Comparison of ENCODE assay signal across 9 mouse cellular contexts in genomic region chr4:123216782-123217181, GRCm38 (mm10). TPM values are rescaled to one million over a fixed set of nuclear protein-coding genes. Genes with fewer than 3 reads are reported as not detected.
DNase-seq lines count a peak whose midpoint lies in the region; ATAC-seq and TF ChIP-seq lines count a peak whose summit lies in the region.
"Had no signal": no experiment of that assay in that cellular context is flagged by ENCODE, and none has a peak within 500 bp of the region (broad histone marks: within the 10 kb centered on the region; RNA-seq: fewer than 3 reads in every experiment).

No protein-coding gene starts in this region.

- H3K4me3 ChIP-seq in forebrain, postnatal 0 days (ENCODE audit: low read depth, low read length), result no peak overlapping the region
- no peak overlapping the region for H3K4me3 ChIP-seq in forebrain, embryonic 12.5 days (replicated peaks)
- no peak overlapping the region for H3K4me3 ChIP-seq in lung, embryonic 14.5 days (ENCODE audit: low read depth, low read length)
- no peak overlapping the region for H3K4me3 ChIP-seq in embryonic fibroblast, embryonic 13.5 days (ENCODE audit: insufficient read depth, low read length)
- no peak overlapping the region for H3K4me3 ChIP-seq in neural tube, embryonic 11.5 days (ENCODE audit: low read depth, low read length)
- H3K4me3 ChIP-seq in forebrain, embryonic 15.5 days, result no peak overlapping the region
- H3K4me3 ChIP-seq: myocyte had no signal

- no peak overlapping the region for H3K27ac ChIP-seq in forebrain, postnatal 0 days (ENCODE audit: low read depth, low read length)
- no peak overlapping the region for H3K27ac ChIP-seq in forebrain, embryonic 12.5 days
- H3K27ac ChIP-seq in lung, embryonic 14.5 days (ENCODE audit: low read depth), result no peak overlapping the region
- no peak overlapping the region for H3K27ac ChIP-seq in embryonic fibroblast, embryonic 13.5 days (ENCODE audit: insufficient read depth, low read length)
- H3K27ac ChIP-seq in neural tube, embryonic 11.5 days (ENCODE audit: low read depth, low read length), result no peak overlapping the region
- H3K27ac ChIP-seq in forebrain, embryonic 15.5 days (replicated peaks), result no peak overlapping the region

- no peaks in the 10 kb centered on the region for H3K36me3 ChIP-seq in forebrain, postnatal 0 days (ENCODE audit: insufficient read depth)
- H3K36me3 ChIP-seq in forebrain, embryonic 12.5 days (replicated peaks), result no peaks in the 10 kb centered on the region
- no peaks in the 10 kb centered on the region for H3K36me3 ChIP-seq in lung, embryonic 14.5 days (ENCODE audit: insufficient read depth)
- H3K36me3 ChIP-seq in neural tube, embryonic 11.5 days (ENCODE audit: control insufficient read depth, insufficient read depth, low read length), result no peaks in the 10 kb centered on the region
- H3K36me3 ChIP-seq in forebrain, embryonic 15.5 days, result no peaks in the 10 kb centered on the region

- H3K9ac ChIP-seq in forebrain, postnatal 0 days, result no peak overlapping the region
- H3K9ac ChIP-seq in forebrain, embryonic 12.5 days, result no peak overlapping the region
- H3K9ac ChIP-seq in lung, embryonic 14.5 days, result no peak overlapping the region
- H3K9ac ChIP-seq in neural tube, embryonic 11.5 days (ENCODE audit: low read length), result no peak overlapping the region
- H3K9ac ChIP-seq in forebrain, embryonic 15.5 days (replicated peaks), result no peak overlapping the region

- no peaks in the 10 kb centered on the region for H3K27me3 ChIP-seq in forebrain, postnatal 0 days (ENCODE audit: insufficient read depth, low read length)
- peaks cover 6% of the 10 kb centered on the region; the same call in 1 of the 2 replicates for H3K27me3 ChIP-seq in forebrain, embryonic 12.5 days
- H3K27me3 ChIP-seq in lung, embryonic 14.5 days (ENCODE audit: insufficient read depth, low read length), result no peaks in the 10 kb centered on the region
- no peaks in the 10 kb centered on the region for H3K27me3 ChIP-seq in neural tube, embryonic 11.5 days (ENCODE audit: control insufficient read depth, insufficient read depth, low read length)
- no peaks in the 10 kb centered on the region for H3K27me3 ChIP-seq in forebrain, embryonic 15.5 days

- peak; percentile 83 for TF ChIP-seq CTCF in forebrain, postnatal 0 days (IDR thresholded peaks at IDR 0.05; ENCODE audit: low read depth)
- peak; percentile 90 for TF ChIP-seq CTCF in lung, embryonic 14.5 days (IDR thresholded peaks at IDR 0.05; ENCODE audit: low read depth)
- TF ChIP-seq CTCF in embryonic fibroblast, embryonic 13.5 days (IDR thresholded peaks at IDR 0.05; ENCODE audit: borderline replicate concordance, insufficient read depth, low read length), result peak; percentile 53; the same call in 1 of the 2 replicates

- 0 out of 2 replicates have a peak, but pooled peaks cover 7% of the 10 kb centered on the region for H3K4me1 ChIP-seq in forebrain, postnatal 0 days (ENCODE audit: insufficient read depth)
- peaks cover 14% of the 10 kb centered on the region for H3K4me1 ChIP-seq in forebrain, embryonic 12.5 days
- no peaks in the 10 kb centered on the region for H3K4me1 ChIP-seq in lung, embryonic 14.5 days (ENCODE audit: insufficient read depth)
- no peaks in the 10 kb centered on the region for H3K4me1 ChIP-seq in embryonic fibroblast, embryonic 13.5 days (ENCODE audit: control insufficient read depth, insufficient read depth, low read length)
- no peaks in the 10 kb centered on the region for H3K4me1 ChIP-seq in neural tube, embryonic 11.5 days (ENCODE audit: control insufficient read depth, insufficient read depth, low read length)
- no peaks in the 10 kb centered on the region; the same call in 1 of the 2 replicates for H3K4me1 ChIP-seq in forebrain, embryonic 15.5 days

- no peaks in the 10 kb centered on the region for H3K9me3 ChIP-seq in forebrain, postnatal 0 days (ENCODE audit: low read length)
- no peaks in the 10 kb centered on the region for H3K9me3 ChIP-seq in forebrain, embryonic 12.5 days
- no peaks in the 10 kb centered on the region for H3K9me3 ChIP-seq in lung, embryonic 14.5 days (ENCODE audit: low read depth, low read length)
- no peaks in the 10 kb centered on the region for H3K9me3 ChIP-seq in neural tube, embryonic 11.5 days (ENCODE audit: control insufficient read depth, low read length)
- no peaks in the 10 kb centered on the region for H3K9me3 ChIP-seq in forebrain, embryonic 15.5 days

- H3K4me2 ChIP-seq in forebrain, postnatal 0 days (ENCODE audit: low read depth), result no peak overlapping the region
- no peak overlapping the region for H3K4me2 ChIP-seq in forebrain, embryonic 12.5 days
- no peak overlapping the region for H3K4me2 ChIP-seq in lung, embryonic 14.5 days
- H3K4me2 ChIP-seq in neural tube, embryonic 11.5 days (ENCODE audit: low read depth), result no peak overlapping the region
- no peak overlapping the region for H3K4me2 ChIP-seq in forebrain, embryonic 15.5 days (replicated peaks)

- DNase-seq in forebrain, postnatal 0 days, result peak; percentile 51
- peak; percentile 72 for DNase-seq in lung, embryonic 14.5 days
- DNase-seq in lung, postnatal 25 days (ENCODE audit: low spot score), result no peak
- DNase-seq in T-cell, adult 2 months (ENCODE audit: low spot score), result peak; percentile 11
- peak; percentile 62 for DNase-seq in neural tube, embryonic 11.5 days (ENCODE audit: low spot score)

- WGBS in forebrain, postnatal 0 days, result 17% methylated on average over 1 of the region's 1 CpGs
- 13% methylated on average over 1 of the region's 1 CpGs for WGBS in forebrain, embryonic 12.5 days
- WGBS in lung, embryonic 14.5 days, result 11% methylated on average over 1 of the region's 1 CpGs
- WGBS in neural tube, embryonic 11.5 days, result 12% methylated on average over 1 of the region's 1 CpGs
- WGBS in forebrain, embryonic 15.5 days, result 17% methylated on average over 1 of the region's 1 CpGs

- no peak for ATAC-seq in forebrain, postnatal 0 days
- ATAC-seq in forebrain, embryonic 12.5 days (ENCODE audit: low FRiP score), result no peak
- no peak for ATAC-seq in lung, embryonic 14.5 days (ENCODE audit: insufficient read depth)
- no peak for ATAC-seq in neural tube, embryonic 11.5 days (ENCODE audit: insufficient read depth, low FRiP score, low TSS enrichment)
- no peak for ATAC-seq in forebrain, embryonic 15.5 days (replicated peaks)

- TF ChIP-seq POLR2A in embryonic fibroblast, embryonic 13.5 days (IDR thresholded peaks at IDR 0.05; ENCODE audit: low read depth, low read length), result no peak

RNA-seq across cellular contexts. Expression of gene Nt5c1a, which starts 15.5 kb away (rescaled TPM):
- total RNA-seq in forebrain, postnatal 0 days (2014; rRNA removed), result 2.4 and 3.4 TPM in 2 replicates
- 0.26 and 0.33 TPM in 2 replicates for polyA plus RNA-seq in forebrain, postnatal 0 days (2015; fragmentation: Nextera tagmentation; extraction: Ambion mirVana)
- not detected in 2 replicates for polyA plus RNA-seq in forebrain, embryonic 12.5 days (2016; fragmentation: Nextera tagmentation; extraction: Ambion mirVana)
- 0.20 TPM in 1 of 2 replicates, not detected in the other for polyA plus RNA-seq in lung, embryonic 14.5 days (2014; fragmentation: Nextera tagmentation; extraction: Ambion mirVana)
- not detected in 2 replicates for polyA plus RNA-seq in embryonic fibroblast, embryonic 13.5 days (2011; ENCODE audit: insufficient read length, low read depth, missing spikeins)
- not detected in 2 replicates for polyA plus RNA-seq in neural tube, embryonic 11.5 days (2014; fragmentation: Nextera tagmentation; extraction: Ambion mirVana)
- polyA plus RNA-seq in forebrain, embryonic 15.5 days (2015; fragmentation: Nextera tagmentation; extraction: Ambion mirVana), result 0.15 TPM in 1 of 2 replicates, not detected in the other
- polyA plus RNA-seq: myocyte had no signal

RNA-seq across cellular contexts. Expression of gene Heyl, which starts 16.6 kb away (rescaled TPM):
- 3.6 and 6.3 TPM in 2 replicates for total RNA-seq in forebrain, postnatal 0 days (2014; rRNA removed)
- 4.2 and 4.6 TPM in 2 replicates for polyA plus RNA-seq in forebrain, postnatal 0 days (2015; fragmentation: Nextera tagmentation; extraction: Ambion mirVana)
- polyA plus RNA-seq in forebrain, embryonic 12.5 days (2016; fragmentation: Nextera tagmentation; extraction: Ambion mirVana), result 5.1 and 5.9 TPM in 2 replicates
- polyA plus RNA-seq in lung, embryonic 14.5 days (2014; fragmentation: Nextera tagmentation; extraction: Ambion mirVana), result 34.9 and 36.9 TPM in 2 replicates
- 1.3 and 2.9 TPM in 2 replicates for polyA plus RNA-seq in embryonic fibroblast, embryonic 13.5 days (2011; ENCODE audit: insufficient read length, low read depth, missing spikeins)
- 27.2 and 34.0 TPM in 2 replicates for polyA plus RNA-seq in neural tube, embryonic 11.5 days (2014; fragmentation: Nextera tagmentation; extraction: Ambion mirVana)
- polyA plus RNA-seq in forebrain, embryonic 15.5 days (2015; fragmentation: Nextera tagmentation; extraction: Ambion mirVana), result 4.3 TPM in 2 replicates

RNA-seq across cellular contexts. Expression of gene Hpcal4, which starts 33.8 kb away (rescaled TPM):
- total RNA-seq in forebrain, postnatal 0 days (2014; rRNA removed), result 57.1 and 58.5 TPM in 2 replicates
- 45.5 and 78.1 TPM in 2 replicates for polyA plus RNA-seq in forebrain, postnatal 0 days (2015; fragmentation: Nextera tagmentation; extraction: Ambion mirVana)
- 2.5 and 2.6 TPM in 2 replicates for polyA plus RNA-seq in forebrain, embryonic 12.5 days (2016; fragmentation: Nextera tagmentation; extraction: Ambion mirVana)
- 0.23 and 0.37 TPM in 2 replicates for polyA plus RNA-seq in lung, embryonic 14.5 days (2014; fragmentation: Nextera tagmentation; extraction: Ambion mirVana)
- polyA plus RNA-seq in embryonic fibroblast, embryonic 13.5 days (2011; ENCODE audit: insufficient read length, low read depth, missing spikeins), result not detected in 2 replicates
- polyA plus RNA-seq in neural tube, embryonic 11.5 days (2014; fragmentation: Nextera tagmentation; extraction: Ambion mirVana), result 0.80 and 1.7 TPM in 2 replicates
- polyA plus RNA-seq in forebrain, embryonic 15.5 days (2015; fragmentation: Nextera tagmentation; extraction: Ambion mirVana), result 25.3 and 28.3 TPM in 2 replicates
- polyA plus RNA-seq: myocyte had no signal

RNA-seq across cellular contexts. Expression of gene Pabpc4, which starts 45.4 kb away (rescaled TPM):
- 83.7 and 92.6 TPM in 2 replicates for total RNA-seq in forebrain, postnatal 0 days (2014; rRNA removed)
- polyA plus RNA-seq in forebrain, postnatal 0 days (2015; fragmentation: Nextera tagmentation; extraction: Ambion mirVana), result 24.8 and 28.2 TPM in 2 replicates
- polyA plus RNA-seq in forebrain, embryonic 12.5 days (2016; fragmentation: Nextera tagmentation; extraction: Ambion mirVana), result 35.5 and 36.0 TPM in 2 replicates
- polyA plus RNA-seq in lung, embryonic 14.5 days (2014; fragmentation: Nextera tagmentation; extraction: Ambion mirVana), result 46.1 and 50.0 TPM in 2 replicates
- 151 and 154 TPM in 2 replicates for polyA plus RNA-seq in embryonic fibroblast, embryonic 13.5 days (2011; ENCODE audit: insufficient read length, low read depth, missing spikeins)
- 41.4 and 46.6 TPM in 2 replicates for polyA plus RNA-seq in neural tube, embryonic 11.5 days (2014; fragmentation: Nextera tagmentation; extraction: Ambion mirVana)
- 28.4 and 32.0 TPM in 2 replicates for polyA plus RNA-seq in forebrain, embryonic 15.5 days (2015; fragmentation: Nextera tagmentation; extraction: Ambion mirVana)
